Mouse (Mus musculus) frontal cortex, adult (tissue): ENCODE results near the gene Rora.

Experiments used
- ATAC-seq: cut with Nextera tagmentation; 2 replicates; pipeline ENCODE4 v1.9.2; 2017; ENCODE audit warnings: mild to moderate bottlenecking, moderate library complexity, mixed read lengths; ENCODE audit not compliant: low TSS enrichment

Gene Rora

GRCm38 (mm10) chr9:68948141-68948540 lies 294.6 kb downstream of the Rora start:
- ATAC-seq, result no peak

GRCm38 (mm10) chr9:68956210-68956874 lies 302.8 kb downstream of the Rora start:
- no peak for ATAC-seq

- ATAC-seq, result no peak
Observed at GRCm38 (mm10) chr9:68956938-68957573, 303.5 kb downstream of the Rora start.

- no peak for ATAC-seq
Observed at GRCm38 (mm10) chr9:68957793-68958192, 304.2 kb downstream of the Rora start.

GRCm38 (mm10) chr9:68958919-68959318 lies 305.3 kb downstream of the Rora start:
- ATAC-seq, result no peak

GRCm38 (mm10) chr9:68963898-68964297 lies 310.3 kb downstream of the Rora start:
- no peak for ATAC-seq

- ATAC-seq, result no peak
Observed at GRCm38 (mm10) chr9:68966540-68966939, 313.0 kb downstream of the Rora start.

GRCm38 (mm10) chr9:68970074-68970473 lies 316.5 kb downstream of the Rora start:
- ATAC-seq, result no peak

GRCm38 (mm10) chr9:68972277-68972676 lies 318.7 kb downstream of the Rora start:
- no peak for ATAC-seq

GRCm38 (mm10) chr9:68974517-68974916 lies 320.9 kb downstream of the Rora start:
- no peak for ATAC-seq

GRCm38 (mm10) chr9:68976136-68976535 lies 322.6 kb downstream of the Rora start:
- ATAC-seq, result no peak

- ATAC-seq, result no peak
Observed at GRCm38 (mm10) chr9:68976851-68977250, 323.3 kb downstream of the Rora start.

GRCm38 (mm10) chr9:68978656-68979055 lies 325.1 kb downstream of the Rora start:
- ATAC-seq, result no peak

- no peak for ATAC-seq
Observed at GRCm38 (mm10) chr9:68980041-68980440, 326.5 kb downstream of the Rora start.

- no peak for ATAC-seq
Observed at GRCm38 (mm10) chr9:68985046-68985445, 331.5 kb downstream of the Rora start.

GRCm38 (mm10) chr9:68985796-68986195 lies 332.2 kb downstream of the Rora start:
- no peak for ATAC-seq

GRCm38 (mm10) chr9:68987290-68988042 lies 333.9 kb downstream of the Rora start:
- no peak for ATAC-seq

GRCm38 (mm10) chr9:68988162-68988911 lies 334.8 kb downstream of the Rora start:
- peak; percentile 55; the same call in 1 of the 2 replicates for ATAC-seq

- ATAC-seq, result peak; percentile 48; the same call in 1 of the 2 replicates
Observed at GRCm38 (mm10) chr9:68989885-68990449, 336.4 kb downstream of the Rora start.

- no peak for ATAC-seq
Observed at GRCm38 (mm10) chr9:68993881-68994280, 340.3 kb downstream of the Rora start.

GRCm38 (mm10) chr9:68998961-68999360 lies 345.4 kb downstream of the Rora start:
- ATAC-seq, result no peak

- no peak for ATAC-seq
Observed at GRCm38 (mm10) chr9:69004514-69004913, 350.9 kb downstream of the Rora start.
